Mouse (Mus musculus): Measurements from ENCODE around the gene Retreg3. TPM values are rescaled to one million over a fixed set of nuclear protein-coding genes. Genes with fewer than 3 reads are reported as not detected.
A peak's percentile ranks its signal among the peaks of the same experiment; 100 is the strongest.

Gene Retreg3
- polyA plus RNA-seq, 2 experiments = 5.3 to 20.4 TPM

DNA sequence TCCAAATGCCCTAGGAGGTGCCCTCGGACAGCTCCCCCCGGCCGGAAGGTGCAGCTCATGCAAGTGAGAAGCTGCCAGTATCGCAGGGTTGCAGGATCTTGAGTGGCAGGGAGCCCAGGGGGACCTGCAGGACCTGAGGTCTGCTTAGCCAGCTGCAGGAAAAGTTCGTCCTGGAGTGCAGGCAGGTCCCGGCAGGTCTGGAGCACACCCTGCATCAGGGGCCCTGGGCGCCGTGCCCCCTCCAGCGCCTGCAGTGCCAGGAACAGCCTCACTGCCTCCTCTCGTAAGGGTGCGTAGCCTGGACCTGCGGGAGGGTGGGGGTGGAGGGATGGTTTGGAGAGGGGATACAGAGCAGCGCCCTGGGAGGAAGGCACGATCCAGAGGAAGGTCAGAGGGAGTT lies 46.7 kb upstream of the Retreg3 start:
- Histone ChIP-seq H3K4me1 (replicated peaks; ENCODE audit: control insufficient read depth in 2 of 2, insufficient read depth in 2 of 2, low read length in 1 of 2) (no peaks in the 10 kb centered on the region), H3K27ac (no peak overlapping the region), H3K27me3 (ENCODE audit: control insufficient read depth, insufficient read depth, low read length) (peaks cover 92% of the 10 kb centered on the region), H3K4me2 (ENCODE audit: low read depth) (no peak overlapping the region), H3K9ac (replicated peaks) (no peak overlapping the region), H3K9me3 (ENCODE audit: control insufficient read depth, low read length) (no peaks in the 10 kb centered on the region), H3K4me3 (ENCODE audit: insufficient read depth in 1 of 2, low read depth in 2 of 2, low read length in 2 of 2) (no peak overlapping the region), H3K36me3 (replicated peaks; ENCODE audit: control insufficient read depth, insufficient read depth, low read depth) (no peaks in the 10 kb centered on the region)
- DNase-seq (ENCODE audit: low read depth in 3 of 3, low spot score in 3 of 3) (no peak), ATAC-seq (ENCODE audit: insufficient read depth) (no peak)
- WGBS (ENCODE audit: insufficient replicate concordance) = 58% methylated on average over 14 of the region's 14 CpGs
- no peak for TF ChIP-seq EP300 (IDR thresholded peaks at IDR 0.05; ENCODE audit: low read depth)
- no peak for TF ChIP-seq CTCF (IDR thresholded peaks at IDR 0.05; ENCODE audit: low read depth)

DNA sequence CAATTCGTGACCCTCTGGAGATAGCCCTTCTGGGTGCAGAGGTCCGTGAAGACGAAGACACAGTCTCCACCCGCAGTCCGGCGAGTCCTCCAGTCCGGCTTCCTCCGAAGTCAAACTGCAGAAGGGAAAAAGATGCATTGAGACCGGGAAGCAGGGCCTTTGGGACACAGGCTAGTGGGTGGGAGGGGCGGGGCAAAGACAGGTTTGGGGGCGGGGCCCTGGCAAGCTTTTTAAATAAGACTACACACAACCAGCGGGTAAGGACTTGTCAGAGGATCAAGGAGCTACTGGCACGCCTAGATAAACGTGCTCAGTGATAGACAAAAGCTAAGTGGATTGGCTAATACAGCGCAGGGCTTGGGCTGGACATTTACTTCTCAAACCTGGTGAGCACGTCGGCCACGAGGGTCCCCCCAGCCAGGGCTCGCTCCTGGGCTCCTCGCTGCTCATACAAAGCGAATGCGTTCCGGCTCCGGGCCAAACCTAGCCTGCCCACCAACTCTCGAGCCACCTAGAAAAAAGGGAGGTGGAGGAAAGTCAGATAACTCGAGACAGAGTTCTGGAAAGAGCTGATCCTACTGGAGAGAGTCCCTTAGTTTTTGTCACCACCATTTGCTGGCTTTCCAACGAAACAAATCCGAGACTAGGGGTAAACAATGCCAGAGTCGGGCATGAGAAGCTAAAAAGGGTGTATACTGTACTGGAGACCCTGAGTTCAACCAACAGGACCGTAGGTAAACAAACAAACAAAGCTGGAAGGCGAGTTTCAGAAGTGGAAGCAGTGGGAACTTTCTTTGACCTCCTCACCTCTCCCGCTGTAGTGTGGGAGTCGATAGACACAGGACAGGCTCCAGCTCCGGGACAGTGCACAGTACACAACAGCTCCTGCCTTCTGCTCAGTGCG lies 45.2 kb upstream of the Retreg3 start:
- Histone ChIP-seq H3K36me3 (replicated peaks; ENCODE audit: control insufficient read depth, insufficient read depth, low read depth) (no peaks in the 10 kb centered on the region), H3K4me1 (replicated peaks; ENCODE audit: control insufficient read depth in 2 of 2, insufficient read depth in 2 of 2, low read length in 1 of 2) (no peaks in the 10 kb centered on the region), H3K27ac (no peak overlapping the region), H3K27me3 (ENCODE audit: control insufficient read depth, insufficient read depth, low read length) (peaks cover 77% of the 10 kb centered on the region), H3K9ac (replicated peaks) (no peak overlapping the region), H3K4me3 (ENCODE audit: insufficient read depth in 1 of 2, low read depth in 2 of 2, low read length in 2 of 2) (no peak overlapping the region), H3K4me2 (ENCODE audit: low read depth) (peak overlapping the region; percentile 16; the same call in 1 of the 2 replicates), H3K9me3 (ENCODE audit: control insufficient read depth, low read length) (no peaks in the 10 kb centered on the region)
- no peak for DNase-seq (ENCODE audit: low read depth in 3 of 3, low spot score in 3 of 3)
- WGBS (ENCODE audit: insufficient replicate concordance) = 11% methylated on average over 35 of the region's 35 CpGs
- TF ChIP-seq CTCF (IDR thresholded peaks at IDR 0.05; ENCODE audit: low read depth) (no peak), EP300 (IDR thresholded peaks at IDR 0.05; ENCODE audit: low read depth) (no peak)
- peak; percentile 48; the same call in 1 of the 2 replicates for ATAC-seq (ENCODE audit: insufficient read depth)

DNA sequence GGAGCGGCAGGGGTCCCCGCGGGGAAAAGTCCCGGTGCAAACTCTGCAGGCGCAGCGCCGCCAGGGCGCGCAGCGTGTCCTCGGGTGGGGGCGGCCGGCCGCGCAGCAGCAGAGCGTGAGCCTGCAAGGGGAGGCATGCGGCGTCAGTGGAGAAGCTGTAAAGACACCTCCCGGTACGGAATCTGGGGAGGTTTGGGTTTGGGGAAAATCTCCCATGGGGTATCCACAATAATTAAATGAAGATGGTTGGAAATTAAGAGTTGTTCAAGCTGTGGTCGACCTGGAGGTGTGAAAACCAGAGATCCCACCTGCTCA lies 44.6 kb upstream of the Retreg3 start:
- Histone ChIP-seq H3K4me3 (ENCODE audit: insufficient read depth in 1 of 2, low read depth in 2 of 2, low read length in 2 of 2) (peak overlapping the region in 1 of 2 experiments; percentile 12; a peak in 1 of 4 replicates), H3K4me1 (replicated peaks; ENCODE audit: control insufficient read depth in 2 of 2, insufficient read depth in 2 of 2, low read length in 1 of 2) (no peaks in the 10 kb centered on the region), H3K9me3 (ENCODE audit: control insufficient read depth, low read length) (no peaks in the 10 kb centered on the region), H3K27me3 (ENCODE audit: control insufficient read depth, insufficient read depth, low read length) (peaks cover 71% of the 10 kb centered on the region), H3K36me3 (replicated peaks; ENCODE audit: control insufficient read depth, insufficient read depth, low read depth) (no peaks in the 10 kb centered on the region), H3K9ac (replicated peaks) (no peak overlapping the region), H3K27ac (no peak overlapping the region), H3K4me2 (ENCODE audit: low read depth) (peak overlapping the region; percentile 24)
- 27% methylated on average over 21 of the region's 21 CpGs for WGBS (ENCODE audit: insufficient replicate concordance)
- ATAC-seq (ENCODE audit: insufficient read depth) (no peak), DNase-seq (ENCODE audit: low read depth in 3 of 3, low spot score in 3 of 3) (no peak)
- TF ChIP-seq CTCF (IDR thresholded peaks at IDR 0.05; ENCODE audit: low read depth) (no peak), EP300 (IDR thresholded peaks at IDR 0.05; ENCODE audit: low read depth) (no peak)

DNA sequence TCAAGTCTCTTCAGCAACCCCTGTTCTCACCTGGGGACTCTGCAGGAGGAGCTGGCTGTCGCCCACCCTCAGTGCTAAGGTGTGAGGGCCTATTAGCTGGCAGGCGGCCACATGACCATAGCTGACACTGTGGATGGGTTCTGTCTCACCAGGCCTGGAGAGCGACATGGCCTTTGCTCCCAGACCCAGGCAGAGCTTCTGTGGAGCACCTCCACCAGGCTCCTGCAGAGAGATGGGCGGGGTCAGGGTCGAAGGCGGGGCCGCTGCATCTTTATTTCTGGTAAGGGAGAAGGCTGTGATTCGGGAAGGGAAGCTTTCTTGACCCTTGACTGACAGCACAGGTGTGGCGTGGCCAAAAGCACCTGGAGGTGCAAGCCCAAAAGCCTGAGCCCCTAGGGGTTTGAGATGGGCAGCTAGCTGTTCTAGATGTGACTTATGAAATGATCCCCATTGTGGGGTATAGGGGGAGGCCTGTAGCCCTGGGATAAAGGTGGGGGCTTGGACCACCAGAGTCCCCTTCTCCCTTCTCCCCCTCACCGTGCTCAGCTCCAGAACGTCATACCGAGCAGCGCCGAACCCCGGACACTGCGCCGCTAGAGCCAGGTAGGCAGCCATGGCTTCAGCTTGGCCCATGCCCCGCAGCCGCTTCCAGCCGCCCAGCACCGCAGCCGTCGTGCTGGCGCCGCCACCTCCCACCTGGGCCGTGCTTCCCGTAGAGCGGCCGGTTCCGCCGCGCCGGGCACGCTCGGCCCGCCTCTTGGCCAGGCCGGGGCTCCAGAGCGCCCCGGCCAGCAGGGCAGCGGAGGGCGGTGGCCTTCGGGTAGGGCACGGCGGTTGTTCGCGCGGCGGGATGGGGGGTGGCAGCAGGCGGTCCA lies 44.0 kb upstream of the Retreg3 start:
- Histone ChIP-seq H3K27ac (no peak overlapping the region), H3K4me3 (ENCODE audit: insufficient read depth in 1 of 2, low read depth in 2 of 2, low read length in 2 of 2) (peak overlapping the region in 1 of 2 experiments; percentile 12; a peak in 1 of 4 replicates), H3K9me3 (ENCODE audit: control insufficient read depth, low read length) (no peaks in the 10 kb centered on the region), H3K4me2 (ENCODE audit: low read depth) (peak overlapping the region; percentile 24), H3K4me1 (replicated peaks; ENCODE audit: control insufficient read depth in 2 of 2, insufficient read depth in 2 of 2, low read length in 1 of 2) (no peaks in the 10 kb centered on the region), H3K27me3 (ENCODE audit: control insufficient read depth, insufficient read depth, low read length) (peaks cover 69% of the 10 kb centered on the region), H3K36me3 (replicated peaks; ENCODE audit: control insufficient read depth, insufficient read depth, low read depth) (no peaks in the 10 kb centered on the region), H3K9ac (replicated peaks) (no peak overlapping the region)
- DNase-seq (ENCODE audit: low read depth in 3 of 3, low spot score in 3 of 3) (no peak), ATAC-seq (ENCODE audit: insufficient read depth) (no peak)
- 26% methylated on average over 49 of the region's 49 CpGs for WGBS (ENCODE audit: insufficient replicate concordance)
- TF ChIP-seq EP300 (IDR thresholded peaks at IDR 0.05; ENCODE audit: low read depth) (no peak), CTCF (IDR thresholded peaks at IDR 0.05; ENCODE audit: low read depth) (no peak)

DNA sequence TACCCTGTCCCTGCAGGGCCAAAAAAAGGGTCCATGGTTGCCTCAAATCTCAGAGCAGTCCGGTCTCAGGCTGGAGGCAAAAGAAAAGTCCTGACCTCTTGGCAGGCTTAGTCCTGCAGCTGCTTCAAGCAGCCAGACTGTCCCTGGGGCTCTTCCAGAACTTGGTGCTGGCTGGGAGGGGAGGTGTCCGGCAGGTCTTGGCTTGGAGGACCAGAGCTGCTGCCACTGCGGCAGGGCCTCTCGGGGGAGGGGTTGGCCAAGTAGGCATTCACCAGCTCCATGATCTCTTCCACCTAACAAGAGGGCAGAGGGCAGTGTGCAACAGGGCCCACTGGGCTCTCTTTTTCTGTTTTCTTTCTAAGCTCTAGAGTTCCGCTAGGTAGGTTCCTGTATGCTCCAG lies 43.1 kb upstream of the Retreg3 start:
- Histone ChIP-seq H3K4me3 (ENCODE audit: insufficient read depth in 1 of 2, low read depth in 2 of 2, low read length in 2 of 2) (no peak overlapping the region), H3K27ac (no peak overlapping the region), H3K27me3 (ENCODE audit: control insufficient read depth, insufficient read depth, low read length) (peaks cover 67% of the 10 kb centered on the region), H3K36me3 (replicated peaks; ENCODE audit: control insufficient read depth, insufficient read depth, low read depth) (no peaks in the 10 kb centered on the region), H3K4me1 (replicated peaks; ENCODE audit: control insufficient read depth in 2 of 2, insufficient read depth in 2 of 2, low read length in 1 of 2) (no peaks in the 10 kb centered on the region), H3K9me3 (ENCODE audit: control insufficient read depth, low read length) (no peaks in the 10 kb centered on the region), H3K4me2 (ENCODE audit: low read depth) (no peak overlapping the region), H3K9ac (replicated peaks) (no peak overlapping the region)
- ATAC-seq (ENCODE audit: insufficient read depth) (no peak), DNase-seq (ENCODE audit: low read depth in 3 of 3, low spot score in 3 of 3) (no peak)
- WGBS (ENCODE audit: insufficient replicate concordance) = 62% methylated on average over 5 of the region's 5 CpGs
- TF ChIP-seq CTCF (IDR thresholded peaks at IDR 0.05; ENCODE audit: low read depth) (no peak), EP300 (IDR thresholded peaks at IDR 0.05; ENCODE audit: low read depth) (no peak)

Measured in liver, embryonic 14.5 days (tissue).